Mouse (Mus musculus) hindbrain, postnatal 0 days (tissue): ENCODE measurements around the gene Cd300ld2. TPM values are rescaled to one million over a fixed set of nuclear protein-coding genes. Genes with fewer than 3 reads are reported as not detected.

ENCODE experiments used
- ATAC-seq: fragments of 200-750 bp; cut with Nextera tagmentation; 2 replicates; pipeline ENCODE4 v1.8.0; 2017; ENCODE audit warnings: mild to moderate bottlenecking, moderate TSS enrichment, moderate library complexity
- DNase-seq: peaks from one replicate; pipeline ENCODE4 v3.0.0-alpha.2; 2015; ENCODE audit warnings: low spot score
- H3K27ac ChIP-seq: fragments of 300-500 bp; sonication (generic); 2 replicates; pipeline ENCODE4 v1.5.1; 2014; ENCODE audit warnings: mild to moderate bottlenecking
- H3K27me3 ChIP-seq: fragments of 300-500 bp; sonication (generic); 2 replicates; pipeline ENCODE4 v1.6.1; 2014; ENCODE audit warnings: low read length, mixed read lengths; ENCODE audit not compliant: insufficient read depth
- H3K36me3 ChIP-seq: fragments of 300-500 bp; sonication (generic); 2 replicates; pipeline ENCODE4 v1.6.1; 2014; ENCODE audit warnings: low read length, mixed read lengths; ENCODE audit not compliant: insufficient read depth
- H3K4me1 ChIP-seq: fragments of 300-500 bp; sonication (generic); 2 replicates; pipeline ENCODE4 v1.6.1; 2014; ENCODE audit warnings: antibody characterized with exemption, low read length, mixed read lengths; ENCODE audit not compliant: insufficient read depth
- H3K4me2 ChIP-seq: fragments of 300-500 bp; sonication (generic); 2 replicates; pipeline ENCODE4 v1.6.1; 2014; ENCODE audit warnings: low read depth, mild to moderate bottlenecking, low read length, moderate library complexity, mixed read lengths
- H3K4me3 ChIP-seq: fragments of 300-500 bp; sonication (generic); 2 replicates; pipeline ENCODE4 v1.5.1; 2014; ENCODE audit warnings: low read length
- H3K9ac ChIP-seq: fragments of 300-500 bp; sonication (generic); replicated peaks from 2 replicates; pipeline ENCODE4 v1.6.1; 2014; ENCODE audit warnings: mild to moderate bottlenecking, low read length, moderate library complexity, mixed read lengths
- H3K9me3 ChIP-seq: fragments of 300-500 bp; sonication (generic); 2 replicates; pipeline ENCODE4 v1.6.1; 2016; ENCODE audit warnings: low read length, mixed read lengths
- CTCF ChIP-seq: IDR thresholded peaks from 2 replicates; pipeline ENCODE4 v1.5.1; 2016; ENCODE audit warnings: antibody characterized with exemption, control low read depth, low read depth
- WGBS: fragments of 180-500 bp; shearing (Covaris S2); extraction: QIAGEN DNeasy Blood & Tissue Kit; methylation state at CpG from one replicate; pipeline ENCODE4 v1.1.7; 2014; 5-methylcytosine and 5-hydroxymethylcytosine counted together
- polyA plus RNA-seq: library from polyadenylated mRNA; unstranded; fragments of >200 nt; fragmentation: Nextera tagmentation; extraction: Ambion mirVana; gene quantifications from 2 replicates; pipeline ENCODE4 v1.2.1, GENCODE M21; 2015
- total RNA-seq: library from RNA; depleted of rRNA; stranded (reverse); fragments of >200 nt; gene quantifications from 2 replicates; pipeline ENCODE4 v1.2.3, GENCODE M21; 2014; rRNA removed

Cd300ld2 gene
- total and polyA plus RNA-seq, 2 experiments from 2014 or later, result not detected

DNA sequence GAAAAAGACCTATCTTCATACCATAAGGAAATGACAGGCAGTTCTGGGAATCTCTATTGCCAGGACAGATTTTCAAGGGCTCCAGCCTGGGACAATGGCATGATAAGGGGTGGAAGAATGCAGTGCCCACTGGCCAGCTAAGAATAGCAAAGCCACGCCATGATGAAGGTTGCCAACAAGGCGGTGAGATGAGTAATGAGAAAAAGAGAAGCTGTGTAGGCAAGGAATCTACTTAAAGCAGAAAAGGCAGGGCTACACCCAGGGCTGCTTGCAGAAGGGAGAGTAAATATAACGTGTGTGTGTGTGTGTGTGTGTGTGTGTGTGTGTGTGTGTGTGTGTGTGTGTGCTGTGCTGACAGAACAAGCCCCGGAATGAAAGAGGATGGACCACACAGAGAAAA lies 34.1 kb downstream of the Cd300ld2 start:
- WGBS, result 77% methylated on average over 4 of the region's 4 CpGs
- Histone ChIP-seq H3K9me3 (peaks cover 10% of the 10 kb centered on the region), H3K4me1 (no peaks in the 10 kb centered on the region), H3K27me3 (no peaks in the 10 kb centered on the region), H3K9ac (no peak overlapping the region), H3K27ac (no peak overlapping the region), H3K36me3 (no peaks in the 10 kb centered on the region), H3K4me3 (no peak overlapping the region), H3K4me2 (no peak overlapping the region)
- DNase-seq (no peak), ATAC-seq (no peak)
- TF ChIP-seq CTCF, result no peak

DNA sequence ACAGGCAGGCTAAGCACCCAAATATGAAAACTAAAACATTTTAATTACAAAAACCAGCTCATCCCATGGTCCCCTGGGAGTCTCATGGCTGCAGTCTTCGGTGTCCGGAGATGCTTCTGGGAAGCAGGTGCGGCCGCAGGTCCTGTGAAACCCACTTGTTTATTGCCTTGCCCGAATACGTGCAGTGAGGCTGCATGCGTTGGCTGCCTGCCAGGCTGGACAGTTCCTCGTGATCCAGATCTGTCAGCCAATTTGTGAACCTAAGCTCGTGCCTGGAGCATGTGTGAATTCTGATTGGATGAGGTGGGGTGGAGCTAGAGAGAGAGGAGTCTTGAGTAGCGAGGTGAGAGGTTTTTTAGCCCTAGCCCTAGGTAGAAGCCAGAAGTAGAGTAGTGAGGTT lies 43.3 kb downstream of the Cd300ld2 start:
- H3K27me3 ChIP-seq, result no peaks in the 10 kb centered on the region
- peak; percentile 14 for DNase-seq
- H3K9me3 ChIP-seq, result no peaks in the 10 kb centered on the region
- 76% methylated on average over 10 of the region's 10 CpGs for WGBS
- no peaks in the 10 kb centered on the region for H3K4me1 ChIP-seq
- H3K9ac ChIP-seq, result no peak overlapping the region
- no peak for TF ChIP-seq CTCF
- no peak overlapping the region for H3K4me3 ChIP-seq
- no peaks in the 10 kb centered on the region for H3K36me3 ChIP-seq
- no peak overlapping the region for H3K4me2 ChIP-seq
- H3K27ac ChIP-seq, result no peak overlapping the region
- ATAC-seq, result no peak

DNA sequence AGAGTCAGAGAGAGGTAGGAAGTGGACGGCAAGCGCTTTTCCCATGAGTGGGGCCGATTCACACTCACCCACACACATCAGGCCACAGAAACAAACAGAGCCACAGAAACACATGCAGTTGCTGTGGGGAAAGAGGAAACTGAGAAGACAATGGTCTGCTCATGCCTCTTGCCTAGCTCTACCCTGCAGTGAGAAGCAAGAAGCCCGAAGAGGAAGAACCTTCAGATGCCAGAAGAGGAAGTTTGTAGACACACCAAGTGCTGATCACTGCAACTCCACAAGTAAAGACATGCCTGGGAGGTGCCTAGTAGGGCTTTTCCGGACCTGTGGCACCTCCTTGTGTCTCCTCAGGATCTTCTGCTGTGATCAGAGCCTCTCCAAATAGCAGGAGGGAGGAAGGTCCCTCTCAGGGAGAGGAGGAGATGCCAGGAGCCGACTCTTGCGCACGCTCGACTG lies 47.2 kb downstream of the Cd300ld2 start, which contains the start of gene Cd300c:
Gene Cd300c (minus strand): TSS at position 406 of the 456 bp plus-strand sequence.
- no peak within 1 kb of the TSS for H3K27ac ChIP-seq
- no peak within 1 kb of the TSS for H3K9ac ChIP-seq
- no peak within 1 kb of the TSS for H3K4me2 ChIP-seq
- no peaks in the 10 kb centered on the region for H3K4me1 ChIP-seq
- ATAC-seq (no peak), DNase-seq (no peak)
- H3K4me3 ChIP-seq, result no peak within 1 kb of the TSS
- H3K9me3 ChIP-seq, result no peaks in the 10 kb centered on the region
- H3K27me3 ChIP-seq, result no peaks in the 10 kb centered on the region
- H3K36me3 ChIP-seq, result no peaks in the 10 kb centered on the region
- TF ChIP-seq CTCF, result no peak
- 80% methylated on average over 9 of the region's 9 CpGs for WGBS

DNA sequence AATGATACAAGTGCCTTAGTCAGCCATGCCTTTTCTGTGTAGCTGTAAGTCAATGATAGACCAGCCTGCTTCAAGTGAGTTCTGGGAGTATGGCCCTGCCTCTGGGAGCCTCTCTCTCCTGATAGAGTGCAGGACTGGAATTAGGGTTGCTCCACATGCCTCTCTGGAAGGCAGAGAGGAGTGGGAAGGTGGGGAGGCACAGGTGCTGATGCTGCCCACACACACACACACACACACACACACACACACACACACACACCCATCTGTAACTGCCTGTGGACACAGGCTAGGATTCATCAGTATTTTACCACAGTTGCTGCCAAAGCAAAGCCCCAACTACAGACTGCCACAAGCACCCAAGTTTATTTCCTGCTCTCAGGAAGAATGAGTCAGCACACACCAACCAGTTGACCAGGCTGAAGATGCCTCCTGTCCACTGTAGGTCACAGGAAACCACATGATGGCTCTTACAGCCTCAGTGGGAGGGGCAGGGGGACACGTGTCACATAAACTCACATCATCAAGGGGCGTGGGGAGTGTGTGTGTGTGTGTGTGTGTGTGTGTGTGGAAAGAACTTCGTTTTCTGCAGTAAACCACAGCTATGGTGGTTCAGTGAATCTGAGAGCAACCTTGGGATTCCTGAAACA lies 50.7 kb downstream of the Cd300ld2 start:
- H3K4me2 ChIP-seq, result no peak overlapping the region
- H3K4me1 ChIP-seq, result no peaks in the 10 kb centered on the region
- no peaks in the 10 kb centered on the region for H3K9me3 ChIP-seq
- no peak for DNase-seq
- H3K27ac ChIP-seq, result no peak overlapping the region
- no peak overlapping the region for H3K9ac ChIP-seq
- no peak for TF ChIP-seq CTCF
- WGBS, result 62% methylated on average over 3 of the region's 3 CpGs
- H3K27me3 ChIP-seq, result no peaks in the 10 kb centered on the region
- no peak overlapping the region for H3K4me3 ChIP-seq
- no peak for ATAC-seq
- no peaks in the 10 kb centered on the region for H3K36me3 ChIP-seq

DNA sequence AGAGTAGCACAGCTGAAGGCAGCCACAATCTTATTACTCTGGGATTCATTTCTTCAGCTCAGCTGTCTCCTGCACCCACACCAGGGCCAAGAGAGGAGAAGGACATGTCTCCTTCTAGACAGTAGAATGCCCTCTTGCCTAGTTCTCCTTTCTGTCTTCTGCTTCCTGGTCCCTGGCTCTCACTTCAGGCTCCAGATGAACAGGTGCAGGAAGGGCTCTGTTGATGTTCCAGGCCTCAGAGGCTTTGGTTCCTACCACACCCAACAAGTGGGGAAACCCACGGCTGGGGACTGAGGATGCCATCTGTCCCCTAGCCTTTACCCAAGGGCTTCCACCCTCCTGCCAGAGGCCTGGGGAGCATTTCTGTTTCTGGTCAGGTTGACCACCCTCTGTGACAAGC lies 55.6 kb downstream of the Cd300ld2 start:
- ATAC-seq (no peak), DNase-seq (no peak)
- no peaks in the 10 kb centered on the region for H3K9me3 ChIP-seq
- no peaks in the 10 kb centered on the region for H3K27me3 ChIP-seq
- no peak overlapping the region for H3K9ac ChIP-seq
- no peaks in the 10 kb centered on the region for H3K4me1 ChIP-seq
- 60% methylated on average over 1 of the region's 1 CpGs for WGBS
- no peaks in the 10 kb centered on the region for H3K36me3 ChIP-seq
- no peak overlapping the region for H3K4me2 ChIP-seq
- TF ChIP-seq CTCF, result no peak
- H3K27ac ChIP-seq, result no peak overlapping the region
- no peak overlapping the region for H3K4me3 ChIP-seq

Other genes starting within 250 kb of the Cd300ld2 start
- 84.6 and 94.0 TPM in 2 replicates for gene Btbd17, start 220.2 kb downstream of the Cd300ld2 start, total RNA-seq
- 30.4 and 31.1 TPM in 2 replicates for gene Btbd17, start 220.2 kb downstream of the Cd300ld2 start, polyA plus RNA-seq
- 0.58 TPM in 1 of 2 replicates, not detected in the other for gene Gpr142, start 217.3 kb downstream of the Cd300ld2 start, total RNA-seq
- gene Gpr142, start 217.3 kb downstream of the Cd300ld2 start, polyA plus RNA-seq, result not detected in 2 replicates
- 12.8 and 14.1 TPM in 2 replicates for gene Gprc5c, start 165.0 kb downstream of the Cd300ld2 start, total RNA-seq
- gene Gprc5c, start 165.0 kb downstream of the Cd300ld2 start, polyA plus RNA-seq, result 7.5 and 7.8 TPM in 2 replicates
- 1.1 and 2.6 TPM in 2 replicates for gene Cd300a, start 126.2 kb downstream of the Cd300ld2 start, total RNA-seq
- 1.4 and 1.5 TPM in 2 replicates for gene Cd300a, start 126.2 kb downstream of the Cd300ld2 start, polyA plus RNA-seq
- gene Cd300lb, start 81.8 kb downstream of the Cd300ld2 start, total RNA-seq, result 0.37 TPM in 1 of 2 replicates, not detected in the other
- 0.08 TPM in 1 of 2 replicates, not detected in the other for gene Cd300lb, start 81.8 kb downstream of the Cd300ld2 start, polyA plus RNA-seq
- not detected in 2 replicates for gene Cd300c, start 47.0 kb downstream of the Cd300ld2 start, total RNA-seq
- not detected in 2 replicates for gene Cd300c, start 47.0 kb downstream of the Cd300ld2 start, polyA plus RNA-seq
- gene Cd300ld, start 26.3 kb downstream of the Cd300ld2 start, total RNA-seq, result 0.58 TPM in 1 of 2 replicates, not detected in the other
- gene Cd300ld, start 26.3 kb downstream of the Cd300ld2 start, polyA plus RNA-seq, result 0.15 TPM in 1 of 2 replicates, not detected in the other
- 0.61 and 2.1 TPM in 2 replicates for gene Cd300c2, start 14.3 kb downstream of the Cd300ld2 start, total RNA-seq
- 2.5 and 3.0 TPM in 2 replicates for gene Cd300c2, start 14.3 kb downstream of the Cd300ld2 start, polyA plus RNA-seq
- not detected in 2 replicates for gene Cd300ld4, start 10.8 kb upstream of the Cd300ld2 start, total RNA-seq
- not detected in 2 replicates for gene Cd300ld4, start 10.8 kb upstream of the Cd300ld2 start, polyA plus RNA-seq
- gene Cd300ld5, start 21.6 kb upstream of the Cd300ld2 start, total RNA-seq, result not detected in 2 replicates
- not detected in 2 replicates for gene Cd300ld5, start 21.6 kb upstream of the Cd300ld2 start, polyA plus RNA-seq
- not detected in 2 replicates for gene Cd300ld3, start 32.2 kb upstream of the Cd300ld2 start, total RNA-seq
- not detected in 2 replicates for gene Cd300ld3, start 32.2 kb upstream of the Cd300ld2 start, polyA plus RNA-seq
- gene Cd300e, start 46.0 kb upstream of the Cd300ld2 start, total RNA-seq, result not detected in 2 replicates
- gene Cd300e, start 46.0 kb upstream of the Cd300ld2 start, polyA plus RNA-seq, result 0.09 and 0.14 TPM in 2 replicates
- gene Rab37, start 75.2 kb upstream of the Cd300ld2 start, total RNA-seq, result 1.2 TPM in 2 replicates
- 1.2 and 1.3 TPM in 2 replicates for gene Rab37, start 75.2 kb upstream of the Cd300ld2 start, polyA plus RNA-seq
- gene Cd300lf, start 117.8 kb upstream of the Cd300ld2 start, total RNA-seq, result not detected in 2 replicates
- 0.23 and 0.37 TPM in 2 replicates for gene Cd300lf, start 117.8 kb upstream of the Cd300ld2 start, polyA plus RNA-seq
- 72.6 and 76.9 TPM in 2 replicates for gene Slc9a3r1, start 147.1 kb upstream of the Cd300ld2 start, total RNA-seq
- 91.8 and 98.2 TPM in 2 replicates for gene Slc9a3r1, start 147.1 kb upstream of the Cd300ld2 start, polyA plus RNA-seq
- 6.4 and 11.1 TPM in 2 replicates for gene Tmem104, start 171.3 kb upstream of the Cd300ld2 start, total RNA-seq
- 10.1 and 13.5 TPM in 2 replicates for gene Tmem104, start 171.3 kb upstream of the Cd300ld2 start, polyA plus RNA-seq
- gene Nat9, start 171.7 kb upstream of the Cd300ld2 start, total RNA-seq, result 17.3 and 27.8 TPM in 2 replicates
- 17.3 and 22.2 TPM in 2 replicates for gene Nat9, start 171.7 kb upstream of the Cd300ld2 start, polyA plus RNA-seq